Mouse (Mus musculus) A20 (cell line): Measurements from ENCODE around the gene Tubgcp6.

Experiments used
- DNase-seq: peaks from one replicate; pipeline ENCODE4 v3.0.0-alpha.2; 2011; ENCODE audit warnings: low read depth, low spot score

Tubgcp6 gene

GRCm38 (mm10) chr15:89122649-89123366 is at the start of gene Tubgcp6:
Tubgcp6 (minus strand) TSS chr15:89123112.
- DNase-seq, result peak; percentile 96

GRCm38 (mm10) chr15:89172276-89172935 is 49.5 kb upstream of the Tubgcp6 start:
- no peak for DNase-seq

GRCm38 (mm10) chr15:89171526-89172051 is 48.7 kb upstream of the Tubgcp6 start:
- no peak for DNase-seq

- DNase-seq, result no peak
Observed at GRCm38 (mm10) chr15:89170102-89170501, 47.2 kb upstream of the Tubgcp6 start.

GRCm38 (mm10) chr15:89169431-89169830 is 46.5 kb upstream of the Tubgcp6 start:
- no peak for DNase-seq

- DNase-seq, result no peak
Observed at GRCm38 (mm10) chr15:89168922-89169321, 46.0 kb upstream of the Tubgcp6 start.

GRCm38 (mm10) chr15:89165478-89165877 is 42.6 kb upstream of the Tubgcp6 start:
- DNase-seq, result no peak

- DNase-seq, result no peak
Observed at GRCm38 (mm10) chr15:89161397-89161796, 38.5 kb upstream of the Tubgcp6 start.

GRCm38 (mm10) chr15:89158516-89158915 is 35.6 kb upstream of the Tubgcp6 start:
- DNase-seq, result no peak

- peak; percentile 82 for DNase-seq
Observed at GRCm38 (mm10) chr15:89157954-89158353, 35.0 kb upstream of the Tubgcp6 start.

- no peak for DNase-seq
Observed at GRCm38 (mm10) chr15:89152312-89152711, 29.4 kb upstream of the Tubgcp6 start.

GRCm38 (mm10) chr15:89150041-89150390 is 27.1 kb upstream of the Tubgcp6 start:
- no peak for DNase-seq

GRCm38 (mm10) chr15:89149271-89150040 is 26.5 kb upstream of the Tubgcp6 start, which contains the start of gene Mapk11:
Mapk11 (minus strand) TSS chr15:89149628.
- DNase-seq, result peak; percentile 74

- DNase-seq, result no peak
Observed at GRCm38 (mm10) chr15:89148496-89149270, 25.8 kb upstream of the Tubgcp6 start.

- DNase-seq, result peak; percentile 20
Observed at GRCm38 (mm10) chr15:89147895-89148294, 25.0 kb upstream of the Tubgcp6 start.

- DNase-seq, result peak; percentile 36
Observed at GRCm38 (mm10) chr15:89147456-89147855, 24.5 kb upstream of the Tubgcp6 start.

GRCm38 (mm10) chr15:89147024-89147423 is 24.1 kb upstream of the Tubgcp6 start:
- DNase-seq, result peak; percentile 62

GRCm38 (mm10) chr15:89146537-89146936 is 23.6 kb upstream of the Tubgcp6 start:
- peak; percentile 72 for DNase-seq

GRCm38 (mm10) chr15:89145813-89146350 is 23.0 kb upstream of the Tubgcp6 start:
- DNase-seq, result no peak

- DNase-seq, result peak; percentile 29
Observed at GRCm38 (mm10) chr15:89144965-89145364, 22.1 kb upstream of the Tubgcp6 start.

GRCm38 (mm10) chr15:89143134-89143533 is 20.2 kb upstream of the Tubgcp6 start:
- no peak for DNase-seq
